Mouse (Mus musculus) limb, embryonic 14.5 days (tissue): ENCODE data around the gene Cyp3a13. TPM values are rescaled to one million over a fixed set of nuclear protein-coding genes. Genes with fewer than 3 reads are reported as not detected.

ENCODE experiments used
- ATAC-seq: fragments of 200-750 bp; cut with Nextera tagmentation; 2 replicates; pipeline ENCODE4 v1.8.0; 2017; ENCODE audit warnings: low read depth, moderate number of reproducible peaks, moderate TSS enrichment; ENCODE audit not compliant: low FRiP score
- DNase-seq: peaks from one replicate; pipeline ENCODE4 v3.0.0-alpha.2; 2015; ENCODE audit warnings: low spot score
- H3K27ac ChIP-seq: fragments of 300-500 bp; sonication (generic); replicated peaks from 2 replicates; pipeline ENCODE4 v1.5.1; 2014; ENCODE audit warnings: low read depth, mild to moderate bottlenecking, low read length, moderate library complexity, mixed read lengths
- H3K27me3 ChIP-seq: fragments of 300-500 bp; sonication (generic); 2 replicates; pipeline ENCODE4 v1.6.1; 2014; ENCODE audit warnings: low read length, mixed read lengths; ENCODE audit not compliant: control insufficient read depth, insufficient read depth
- H3K36me3 ChIP-seq: fragments of 300-500 bp; sonication (generic); 2 replicates; pipeline ENCODE4 v1.6.1; 2014; ENCODE audit warnings: mild to moderate bottlenecking, low read length, moderate library complexity, mixed read lengths; ENCODE audit not compliant: control insufficient read depth, insufficient read depth
- H3K4me1 ChIP-seq: fragments of 300-500 bp; sonication (generic); 2 replicates; pipeline ENCODE4 v1.6.1; 2014; ENCODE audit warnings: antibody characterized with exemption, low read length, mixed read lengths; ENCODE audit not compliant: control insufficient read depth, insufficient read depth
- H3K4me2 ChIP-seq: fragments of 300-500 bp; sonication (generic); replicated peaks from 2 replicates; pipeline ENCODE4 v1.6.1; 2014; ENCODE audit warnings: low read depth, mild to moderate bottlenecking, low read length, moderate library complexity; ENCODE audit not compliant: severe bottlenecking
- H3K4me3 ChIP-seq: fragments of 300-500 bp; sonication (generic); replicated peaks from 2 replicates; pipeline ENCODE4 v1.5.1; 2014; ENCODE audit warnings: low read length
- H3K9ac ChIP-seq: fragments of 300-500 bp; sonication (generic); 2 replicates; pipeline ENCODE4 v1.6.1; 2014; ENCODE audit warnings: mild to moderate bottlenecking, low read depth, low read length, moderate library complexity; ENCODE audit not compliant: severe bottlenecking
- H3K9me3 ChIP-seq: fragments of 300-500 bp; sonication (generic); 2 replicates; pipeline ENCODE4 v1.6.1; 2016; ENCODE audit warnings: low read length; ENCODE audit not compliant: control insufficient read depth
- POLR2A ChIP-seq: fragments of 200-500 bp; IDR thresholded peaks from 2 replicates; pipeline ENCODE4 v1.8.0; 2012; ENCODE audit warnings: inconsistent platforms, mild to moderate bottlenecking, moderate library complexity, borderline replicate concordance; ENCODE audit not compliant: insufficient read depth, insufficient read length; ENCODE audit errors: extremely low read depth
- WGBS: fragments of 180-500 bp; shearing (Covaris S2); extraction: QIAGEN DNeasy Blood & Tissue Kit; methylation state at CpG from one replicate; pipeline ENCODE4 v1.1.7; 2014; 5-methylcytosine and 5-hydroxymethylcytosine counted together
- polyA plus RNA-seq, 2 experiments: library from polyadenylated mRNA; depleted of rRNA in 1 of 2; stranded (reverse) in 1 of 2; unstranded in 1 of 2; fragments of >200 nt; fragmentation: Nextera tagmentation in 1 of 2; extraction: Ambion mirVana in 1 of 2; gene quantifications; 2 replicates each; pipeline versions ENCODE4 v1.2.1 to v1.2.3; 2012 to 2014

Gene Cyp3a13
- polyA plus RNA-seq, 2 experiments: 0.08 TPM; not detected in 1

DNA sequence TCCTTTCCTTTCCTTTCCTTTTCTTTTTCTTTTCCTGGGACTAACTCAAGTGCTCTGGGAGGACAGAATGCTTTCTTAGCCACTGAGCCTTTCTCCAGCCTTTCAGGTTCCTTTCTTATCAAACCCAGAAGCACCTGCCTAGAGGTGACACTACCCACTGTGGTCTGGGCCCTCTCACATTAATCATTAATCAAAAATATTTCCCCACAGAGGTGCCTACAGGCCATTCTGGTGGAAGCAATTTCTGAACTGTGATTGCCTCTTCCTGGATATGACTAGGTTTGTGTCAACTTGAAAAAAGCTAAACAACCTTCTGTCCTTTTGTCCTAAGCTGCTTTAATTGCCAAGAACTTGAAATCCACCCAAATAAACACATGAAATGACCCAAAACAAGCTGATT, 752 bp upstream of the Cyp3a13 start:
- no peak for ATAC-seq
- TF ChIP-seq POLR2A: no peak

DNA sequence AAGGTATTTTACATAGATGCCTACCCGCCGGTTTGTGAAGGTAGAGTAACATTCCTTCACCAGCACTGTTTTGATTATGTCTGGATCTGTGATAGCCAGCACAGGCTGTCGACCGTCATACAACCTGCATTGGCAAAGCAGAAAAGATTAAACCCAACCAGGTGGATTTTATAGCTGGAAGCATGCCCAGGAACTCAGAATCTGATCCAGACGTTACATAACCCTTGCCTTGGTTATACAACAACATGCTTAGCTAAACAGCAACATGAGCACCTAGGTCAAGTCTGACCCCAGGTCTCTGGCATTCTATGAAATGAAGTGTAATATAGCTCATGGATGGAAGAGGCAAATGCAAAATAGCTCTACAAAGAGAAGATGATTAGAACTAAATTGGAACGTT, 5.9 kb downstream of the Cyp3a13 start:
- no peaks in the 10 kb centered on the region for H3K36me3 ChIP-seq
- no peak for TF ChIP-seq POLR2A
- no peak overlapping the region for H3K4me3 ChIP-seq
- 44% methylated on average over 6 of the region's 6 CpGs for WGBS
- H3K4me2 ChIP-seq: no peak overlapping the region
- no peak for DNase-seq
- ATAC-seq: no peak
- no peaks in the 10 kb centered on the region for H3K9me3 ChIP-seq
- no peaks in the 10 kb centered on the region for H3K27me3 ChIP-seq
- H3K9ac ChIP-seq: no peak overlapping the region
- no peak overlapping the region for H3K27ac ChIP-seq
- no peaks in the 10 kb centered on the region for H3K4me1 ChIP-seq

More for the DNA sequence above, 752 bp upstream of the Cyp3a13 start:
- H3K4me1 ChIP-seq: no peaks in the 10 kb centered on the region
- H3K4me2 ChIP-seq: no peak overlapping the region
- no peak for DNase-seq
- no peaks in the 10 kb centered on the region for H3K9me3 ChIP-seq
- no peaks in the 10 kb centered on the region for H3K36me3 ChIP-seq
- H3K27me3 ChIP-seq: no peaks in the 10 kb centered on the region
- H3K27ac ChIP-seq: no peak overlapping the region
- H3K4me3 ChIP-seq: no peak overlapping the region
- no peak overlapping the region for H3K9ac ChIP-seq

DNA sequence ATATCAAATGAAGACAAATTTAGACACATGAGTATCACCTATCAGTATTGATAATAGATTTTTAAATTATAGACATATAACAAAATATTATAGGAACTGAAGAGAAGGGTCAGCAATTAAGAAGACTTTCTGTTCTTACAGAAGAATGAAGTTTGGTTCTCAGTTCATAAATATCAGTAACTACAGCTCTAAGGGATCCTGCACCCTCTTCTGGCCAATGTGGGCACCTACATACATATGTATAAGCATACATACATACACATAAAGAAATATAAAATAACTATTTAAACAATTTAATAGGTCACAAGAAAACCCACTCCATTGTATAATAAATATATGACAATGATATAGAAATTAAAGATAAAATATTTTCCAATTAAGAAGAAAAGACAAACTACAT, 6.9 kb downstream of the Cyp3a13 start:
- Histone ChIP-seq H3K4me2 (no peak overlapping the region), H3K36me3 (no peaks in the 10 kb centered on the region), H3K4me3 (no peak overlapping the region), H3K27me3 (no peaks in the 10 kb centered on the region), H3K27ac (no peak overlapping the region), H3K9ac (no peak overlapping the region), H3K4me1 (no peaks in the 10 kb centered on the region), H3K9me3 (no peaks in the 10 kb centered on the region)
- ATAC-seq (no peak), DNase-seq (no peak)
- TF ChIP-seq POLR2A: no peak

DNA sequence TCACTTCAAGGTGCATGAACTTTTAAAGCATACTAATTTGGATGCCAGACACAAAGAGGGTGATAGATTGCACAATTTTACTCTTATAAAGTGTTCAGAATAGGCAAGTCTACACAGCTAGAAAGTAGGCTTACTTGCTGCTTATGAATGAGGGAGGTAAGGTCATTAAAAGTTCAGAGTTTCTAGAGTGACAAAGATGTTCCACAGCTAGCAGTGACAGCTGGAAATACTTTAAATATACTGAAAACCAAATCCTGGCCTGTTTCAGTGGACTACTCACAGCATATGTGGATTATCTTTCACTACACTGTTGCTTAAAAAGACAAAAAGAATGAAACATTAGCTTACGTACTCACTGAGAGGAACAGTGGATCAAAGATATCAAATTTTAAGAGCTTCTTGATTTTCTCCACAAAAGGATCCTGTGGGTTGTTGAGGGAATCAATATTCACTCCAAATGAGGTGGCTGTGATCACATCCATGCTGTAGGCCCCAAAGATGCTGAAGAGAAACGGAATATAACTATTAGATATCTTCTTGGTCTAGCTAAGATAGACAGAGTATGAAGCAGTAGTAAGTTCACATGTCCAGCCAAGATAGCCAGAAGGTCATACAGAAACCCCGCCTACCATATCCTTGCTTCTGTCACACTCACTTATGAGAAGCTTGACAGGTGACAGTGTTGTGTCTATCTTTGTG, 11.7 kb downstream of the Cyp3a13 start:
- Histone ChIP-seq H3K4me2 (no peak overlapping the region), H3K4me3 (no peak overlapping the region), H3K4me1 (no peaks in the 10 kb centered on the region), H3K27ac (no peak overlapping the region), H3K27me3 (no peaks in the 10 kb centered on the region), H3K9me3 (no peaks in the 10 kb centered on the region), H3K9ac (no peak overlapping the region), H3K36me3 (no peaks in the 10 kb centered on the region)
- WGBS: 74% methylated on average over 3 of the region's 3 CpGs
- DNase-seq (no peak), ATAC-seq (no peak)
- TF ChIP-seq POLR2A: no peak

DNA sequence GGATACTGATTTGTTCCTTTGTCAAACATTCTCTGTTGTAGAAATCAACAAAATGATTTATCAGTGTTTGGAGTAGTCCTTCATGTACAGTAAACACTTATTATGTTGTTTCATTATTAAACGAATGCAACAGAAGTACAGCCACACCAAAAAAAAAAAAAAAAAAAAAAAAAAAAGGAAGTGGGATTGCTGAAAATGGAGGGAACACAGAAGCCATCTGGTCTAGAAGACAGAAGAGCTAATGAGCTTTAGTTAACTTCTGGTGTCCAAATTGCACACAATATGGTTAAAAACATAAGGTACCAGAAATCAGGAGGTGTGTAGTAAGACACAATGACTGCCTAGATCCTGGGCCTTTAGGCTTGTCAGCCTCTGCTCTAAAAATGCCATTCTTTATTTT, 23.6 kb downstream of the Cyp3a13 start:
- Histone ChIP-seq H3K36me3 (no peaks in the 10 kb centered on the region), H3K4me3 (no peak overlapping the region), H3K9ac (no peak overlapping the region), H3K27me3 (no peaks in the 10 kb centered on the region), H3K9me3 (no peaks in the 10 kb centered on the region), H3K4me2 (no peak overlapping the region), H3K4me1 (no peaks in the 10 kb centered on the region), H3K27ac (no peak overlapping the region)
- ATAC-seq: no peak
- WGBS: 76% methylated on average over 1 of the region's 1 CpGs
- no peak for TF ChIP-seq POLR2A
- no peak for DNase-seq

DNA sequence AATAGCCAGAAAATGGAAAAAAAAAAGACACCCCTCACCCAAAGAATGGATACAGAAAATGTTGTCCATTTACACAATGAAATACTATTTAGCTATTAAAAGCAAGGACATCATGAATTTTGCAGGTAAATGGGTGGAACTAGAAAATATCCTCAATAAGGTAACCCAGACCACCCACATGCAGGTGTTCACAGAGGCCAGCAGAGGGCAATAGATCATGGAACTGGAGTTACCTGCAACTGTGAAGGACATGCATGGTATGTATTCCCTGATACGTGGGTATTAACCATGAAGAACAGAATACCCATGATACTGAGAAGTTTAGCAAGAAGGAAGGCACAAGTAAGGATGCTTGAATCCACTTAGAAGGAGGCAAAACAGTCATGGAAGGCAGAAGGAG, 28.5 kb downstream of the Cyp3a13 start:
- Histone ChIP-seq H3K4me1 (no peaks in the 10 kb centered on the region), H3K9ac (no peak overlapping the region), H3K36me3 (no peaks in the 10 kb centered on the region), H3K4me2 (no peak overlapping the region), H3K27me3 (no peaks in the 10 kb centered on the region), H3K4me3 (no peak overlapping the region), H3K27ac (no peak overlapping the region), H3K9me3 (no peaks in the 10 kb centered on the region)
- ATAC-seq (no peak), DNase-seq (no peak)
- 48% methylated on average over 1 of the region's 1 CpGs for WGBS
- no peak for TF ChIP-seq POLR2A
